Mouse (Mus musculus): ENCODE measurements around the gene Aprt. TPM values are rescaled to one million over a fixed set of nuclear protein-coding genes. Genes with fewer than 3 reads are reported as not detected.

The Aprt gene
- total RNA-seq, 2 experiments from 2014 or later, result 39.6 to 40.1 TPM

DNA sequence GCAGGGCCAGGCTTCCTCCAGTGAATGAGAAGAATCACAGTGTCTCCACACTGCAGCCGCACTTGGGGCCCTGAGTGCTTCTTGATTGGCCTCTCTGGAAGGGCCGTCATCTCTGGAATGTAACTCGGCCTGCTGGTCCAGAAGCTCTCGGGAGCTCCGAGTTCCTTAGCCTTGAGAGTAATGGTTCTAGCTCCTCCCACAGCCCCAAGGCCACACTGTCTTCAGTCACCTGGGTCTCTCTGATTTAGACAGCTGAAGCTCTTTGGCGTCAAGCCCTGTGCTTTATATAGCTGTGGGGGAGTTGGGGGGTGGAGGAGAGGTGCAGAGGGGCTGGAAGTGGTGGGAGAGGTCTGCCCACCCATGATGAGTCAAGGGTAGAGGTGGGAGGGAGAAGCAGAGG, 39.7 kb downstream of the Aprt start:
- DNase-seq (ENCODE audit: low spot score), result no peak

DNA sequence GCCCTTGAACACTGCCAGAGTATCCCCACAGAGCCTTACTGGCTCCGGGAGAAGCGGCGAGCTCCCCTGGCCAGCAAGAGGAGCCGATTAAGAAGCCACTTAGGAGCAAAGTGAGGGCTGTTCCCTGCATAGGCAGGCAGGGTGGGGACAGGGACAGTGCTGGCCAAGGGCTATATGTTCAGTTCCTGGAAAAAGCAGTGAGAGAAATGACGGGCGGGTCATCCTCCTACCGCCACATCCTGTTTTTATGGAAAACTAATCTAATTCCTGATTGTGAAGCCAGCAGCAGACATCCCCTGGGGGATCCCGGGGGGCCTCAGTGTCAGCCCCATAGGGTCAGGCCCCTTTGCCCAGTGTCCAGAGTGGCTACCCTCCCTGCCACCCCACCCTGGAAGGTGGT, 45.4 kb downstream of the Aprt start:
- DNase-seq (ENCODE audit: low spot score), result no peak

DNA sequence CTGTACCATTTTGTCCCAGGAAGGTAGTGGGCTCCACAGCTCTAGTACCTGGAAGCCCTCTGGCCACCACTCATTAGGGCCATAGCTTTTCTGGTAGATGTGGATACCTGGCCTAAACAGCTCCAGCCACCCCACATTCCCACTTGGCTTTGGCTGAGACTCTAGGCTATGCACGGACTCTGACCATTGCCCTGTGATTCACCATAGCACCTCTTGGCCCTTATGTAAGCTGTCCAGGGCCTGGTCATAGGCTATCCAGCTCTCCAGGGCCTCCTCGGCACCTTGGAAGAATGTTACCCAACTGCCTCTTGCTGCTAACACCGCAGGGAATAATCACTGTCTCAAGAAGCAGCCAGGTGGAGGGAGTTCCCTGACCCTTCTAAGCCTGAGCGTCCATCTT, 47.5 kb downstream of the Aprt start:
- no peak for DNase-seq (ENCODE audit: low spot score)

DNA sequence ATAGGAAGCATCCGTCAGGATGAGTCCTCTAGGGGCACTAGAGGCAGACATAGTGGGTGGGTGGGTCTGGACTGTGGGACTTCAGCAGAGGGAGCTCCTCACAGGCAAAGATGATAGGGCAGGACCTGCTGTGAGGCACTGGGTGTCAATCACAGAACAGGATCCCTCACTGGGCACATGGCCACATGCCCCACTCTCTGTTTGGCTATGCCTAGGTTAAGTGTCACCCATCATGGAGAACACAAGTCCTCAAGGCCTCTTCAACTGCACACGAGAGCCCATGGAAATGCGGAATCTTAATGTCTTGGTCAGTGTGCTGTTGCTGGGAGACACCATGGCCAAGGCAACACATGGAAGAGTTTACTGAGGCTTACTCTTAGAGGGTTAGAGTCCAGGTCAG, 48.8 kb downstream of the Aprt start:
- no peak for DNase-seq (ENCODE audit: low spot score)

DNA sequence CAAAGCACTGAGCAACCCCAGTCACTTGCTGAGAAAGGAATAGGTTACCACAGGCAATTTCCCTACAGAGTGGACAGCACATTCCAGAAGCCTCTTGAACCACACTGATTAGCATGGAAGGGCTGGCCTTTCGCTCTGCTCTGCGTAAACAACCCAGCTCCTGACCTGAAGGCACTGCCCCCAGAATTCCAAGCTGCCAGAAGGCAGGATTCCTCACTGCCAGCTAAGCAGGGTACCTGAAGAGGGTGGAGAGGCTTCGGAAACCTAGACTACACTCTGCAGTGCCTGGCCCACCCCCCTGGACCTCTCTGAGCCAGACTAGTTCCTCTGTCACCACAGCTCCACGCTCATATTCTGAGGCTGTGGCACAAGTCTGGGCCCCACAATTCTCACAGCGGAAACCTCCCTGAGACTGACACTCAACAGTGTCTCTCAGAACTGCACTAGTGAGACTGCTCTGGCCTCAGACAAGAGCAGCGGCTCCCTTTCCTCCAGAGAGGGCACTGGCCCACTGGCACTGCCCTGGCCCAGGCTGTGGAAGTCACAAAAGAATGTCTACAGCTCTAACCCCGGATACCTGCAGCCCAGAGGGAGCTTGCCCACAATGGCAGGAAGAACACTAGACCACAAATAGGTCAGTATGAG, 50.1 kb downstream of the Aprt start:
- no peak for DNase-seq (ENCODE audit: low spot score)

DNA sequence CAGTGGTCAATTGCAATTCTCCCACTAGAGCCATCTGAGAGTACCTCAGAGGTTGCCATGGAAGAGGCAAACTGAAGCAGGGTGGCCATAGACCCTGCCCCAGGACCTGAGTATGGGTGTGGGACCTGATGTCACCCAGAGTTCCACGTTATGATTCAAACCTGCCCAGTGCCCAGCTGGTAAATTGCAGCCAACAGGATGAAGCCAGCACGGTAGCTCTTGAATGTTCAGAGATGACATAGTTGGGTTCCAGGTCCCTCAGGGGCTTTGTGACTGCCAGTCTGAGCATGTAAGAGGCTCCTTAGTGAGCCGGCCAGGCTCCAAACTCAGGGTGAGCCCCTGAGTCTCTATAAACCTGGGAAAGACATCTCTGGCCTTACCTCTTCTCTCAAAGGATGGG, 50.6 kb downstream of the Aprt start:
- DNase-seq (ENCODE audit: low spot score), result no peak

DNA sequence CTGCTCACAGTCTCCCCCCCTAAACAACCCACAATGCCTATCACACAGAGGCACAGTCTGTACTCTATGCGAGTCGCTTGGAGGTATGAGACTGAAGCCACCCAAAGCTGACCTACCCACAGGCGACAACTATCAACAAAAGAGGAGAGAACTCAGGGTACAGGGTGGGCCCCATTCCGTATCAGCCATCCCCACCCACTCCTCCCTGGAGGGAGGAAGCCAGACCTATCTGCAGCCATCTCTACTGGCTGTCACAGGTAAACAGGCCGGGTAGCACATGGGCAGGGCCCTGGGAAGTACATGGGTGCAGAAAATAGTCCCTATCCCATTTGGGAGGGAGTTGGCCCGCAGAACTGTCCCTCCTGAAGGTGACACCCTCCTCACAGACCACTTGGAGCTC, 51.7 kb downstream of the Aprt start:
- no peak for DNase-seq (ENCODE audit: low spot score)

Small RNA genes within 50 kb of the gene (microRNA-seq; reads per million reads assigned to microRNA genes)
- gene Mir6396, result not detected

Other genes with a start within 250 kb of the Aprt start
- gene Trhr2, start 216.2 kb downstream of the Aprt start, total RNA-seq (2021), result not detected
- gene Zc3h18, start 200.3 kb downstream of the Aprt start, total RNA-seq (2021), result 10 to 100 TPM; 26.5 to 27.9 TPM
- gene Il17c, start 154.9 kb downstream of the Aprt start, total RNA-seq (2021), result not detected
- gene Cyba, start 144.0 kb downstream of the Aprt start, total RNA-seq (2021), result 1 to 10 TPM; 4.5 to 8.6 TPM
- gene Mvd, start 133.5 kb downstream of the Aprt start, total RNA-seq (2021), result 1 to 10 TPM; 3.9 to 5.6 TPM
- 10 to 100 TPM in 1 of 2 experiments, 1 to 10 TPM in 1; 5.7 to 14.7 TPM for gene Snai3, start 116.2 kb downstream of the Aprt start, total RNA-seq (2021)
- 10 to 100 TPM; 35.0 to 37.7 TPM for gene Rnf166, start 100.8 kb downstream of the Aprt start, total RNA-seq (2021)
- gene Ctu2, start 100.8 kb downstream of the Aprt start, total RNA-seq (2021), result 1 to 10 TPM; 6.3 to 7.6 TPM
- 10 to 100 TPM; 11.5 to 13.2 TPM for gene Piezo1, start 25.6 kb downstream of the Aprt start, total RNA-seq (2021)
- gene Cdt1, start 8.9 kb downstream of the Aprt start, total RNA-seq (2021), result under 1 TPM; 0.30 to 0.66 TPM
- 1 to 10 TPM; 1.0 to 1.1 TPM for gene Galns, start 34.6 kb upstream of the Aprt start, total RNA-seq (2021)
- gene Trappc2l, start 34.7 kb upstream of the Aprt start, total RNA-seq (2021), result 10 to 100 TPM; 39.9 to 46.1 TPM
- not detected for gene Pabpn1l, start 45.8 kb upstream of the Aprt start, total RNA-seq (2021)
- 10 to 100 TPM; 16.1 to 25.9 TPM for gene Cbfa2t3, start 122.2 kb upstream of the Aprt start, total RNA-seq (2021)
- 10 to 100 TPM; 12.4 to 12.9 TPM for gene Acsf3, start 198.6 kb upstream of the Aprt start, total RNA-seq (2021)